Mouse (Mus musculus): Measurements from ENCODE around the gene Dnah5. TPM values are rescaled to one million over a fixed set of nuclear protein-coding genes. Genes with fewer than 3 reads are reported as not detected.

Gene Dnah5
- total and polyA plus RNA-seq, 3 experiments: 0.03 to 0.18 TPM; not detected in 1

DNA sequence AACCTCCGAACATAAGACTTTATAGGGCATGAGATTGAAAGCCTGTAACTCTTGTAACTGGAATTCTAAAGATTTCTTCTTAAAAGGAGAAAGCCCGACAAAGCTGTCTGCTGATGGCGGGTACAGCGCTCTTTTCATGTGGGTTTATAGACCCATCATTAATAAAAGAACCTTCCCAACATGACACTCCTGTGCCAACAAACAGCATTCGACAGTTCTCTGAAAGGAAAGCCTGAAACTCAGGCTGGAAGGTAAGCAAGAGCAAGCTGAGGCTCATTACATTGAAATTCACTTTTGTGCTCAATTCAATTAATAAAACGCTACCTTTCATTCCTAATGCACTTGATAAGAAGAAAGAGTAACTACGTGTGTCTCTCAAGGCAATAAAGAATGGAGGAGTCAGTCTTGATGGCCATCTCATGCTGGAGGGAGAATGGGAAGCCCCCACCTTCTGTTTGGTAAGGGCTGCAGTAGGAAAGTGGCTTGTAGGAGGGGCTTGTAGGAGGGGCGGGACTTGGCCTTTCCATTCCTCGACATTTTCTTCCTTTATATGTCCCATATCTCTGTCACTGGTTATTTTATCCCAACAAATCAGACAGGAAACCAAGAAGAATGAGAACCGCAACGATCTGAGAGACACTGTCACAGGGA lies 15.1 kb upstream of the Dnah5 start:
- Histone ChIP-seq H3K27ac (no peak overlapping the region), H3K9ac (ENCODE audit: low read depth, low read length) (no peak overlapping the region), H3K27me3 (ENCODE audit: control insufficient read depth, insufficient read depth, low read length) (no peaks in the 10 kb centered on the region), H3K79me2 (replicated peaks; ENCODE audit: control insufficient read depth, insufficient read depth, low read length) (no peaks in the 10 kb centered on the region), H3K36me3 (ENCODE audit: control insufficient read depth, insufficient read depth, low read length) (no peaks in the 10 kb centered on the region), H3K4me1 (ENCODE audit: control insufficient read depth, insufficient read depth, low read length) (0 out of 2 replicates have a peak, but pooled peaks cover 1% of the 10 kb centered on the region), H3K4me3 (no peak overlapping the region)
- intact Hi-C loops (cut with DNase I): loop anchor here (10.0 kb wide), 2 partner anchors 434 to 534 kb away; no protein-coding TSS in a partner anchor
- WGBS: 64% methylated on average over 11 of the region's 11 CpGs
- DNase-seq: no peak
- TF ChIP-seq CTCF (IDR thresholded peaks at IDR 0.05) (no peak), EP300 (IDR thresholded peaks at IDR 0.05; ENCODE audit: insufficient read depth, low read depth, low read length) (no peak), POLR2A (IDR thresholded peaks at IDR 0.05; ENCODE audit: insufficient read depth, low read depth, low read length) (no peak)

DNA sequence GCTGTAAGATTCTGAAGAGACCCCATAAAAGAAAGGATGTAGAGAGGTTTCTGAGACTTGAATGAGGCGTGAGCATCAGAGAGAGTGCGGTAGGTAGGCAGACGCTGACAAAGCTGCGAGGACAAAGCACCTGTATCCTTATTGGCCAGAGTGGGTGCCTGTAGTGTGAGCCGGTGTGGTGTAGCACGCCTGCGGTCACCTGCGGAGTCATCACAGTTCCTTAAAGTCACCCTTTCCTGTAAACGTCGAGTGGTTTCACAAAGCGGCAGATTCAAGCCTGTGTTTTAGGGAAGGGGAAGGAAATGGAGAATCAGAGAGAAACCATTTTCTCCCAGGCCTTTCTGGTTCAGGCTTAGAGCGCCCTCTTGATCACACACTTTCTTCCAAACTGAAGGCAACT lies 13.9 kb upstream of the Dnah5 start:
- Histone ChIP-seq H3K79me2 (replicated peaks; ENCODE audit: control insufficient read depth, insufficient read depth, low read length) (no peaks in the 10 kb centered on the region), H3K4me3 (no peak overlapping the region), H3K36me3 (ENCODE audit: control insufficient read depth, insufficient read depth, low read length) (no peaks in the 10 kb centered on the region), H3K27me3 (ENCODE audit: control insufficient read depth, insufficient read depth, low read length) (no peaks in the 10 kb centered on the region), H3K27ac (no peak overlapping the region), H3K9ac (ENCODE audit: low read depth, low read length) (no peak overlapping the region), H3K4me1 (ENCODE audit: control insufficient read depth, insufficient read depth, low read length) (0 out of 2 replicates have a peak, but pooled peaks cover 1% of the 10 kb centered on the region)
- WGBS: 31% methylated on average over 12 of the region's 12 CpGs
- intact Hi-C loops (cut with DNase I): loop anchor here (10.0 kb wide), 2 partner anchors 435 to 535 kb away; no protein-coding TSS in a partner anchor
- DNase-seq: no peak
- TF ChIP-seq CTCF (IDR thresholded peaks at IDR 0.05) (no peak), EP300 (IDR thresholded peaks at IDR 0.05; ENCODE audit: insufficient read depth, low read depth, low read length) (no peak), POLR2A (IDR thresholded peaks at IDR 0.05; ENCODE audit: insufficient read depth, low read depth, low read length) (no peak)

DNA sequence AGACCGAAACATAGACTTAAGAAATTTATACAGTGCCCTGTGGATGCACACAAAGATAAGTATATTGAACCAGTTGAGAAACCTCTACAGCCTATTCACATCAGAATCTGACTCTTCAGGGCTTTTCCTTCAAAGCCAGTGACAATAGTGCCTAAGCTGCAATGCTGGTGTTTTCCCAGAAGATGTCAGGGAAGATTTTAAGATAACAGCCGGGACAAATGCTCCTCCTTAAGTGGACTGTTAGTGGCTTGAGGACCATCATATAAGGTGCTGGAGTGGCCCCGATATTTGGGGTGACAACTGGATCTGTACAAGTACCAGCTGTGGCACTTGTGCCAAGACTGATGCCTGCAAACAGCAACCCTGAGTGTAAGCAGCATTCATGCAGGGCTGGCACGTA lies 4.9 kb upstream of the Dnah5 start:
- Histone ChIP-seq H3K27ac (no peak overlapping the region), H3K36me3 (ENCODE audit: control insufficient read depth, insufficient read depth, low read length) (no peaks in the 10 kb centered on the region), H3K27me3 (ENCODE audit: control insufficient read depth, insufficient read depth, low read length) (no peaks in the 10 kb centered on the region), H3K4me1 (ENCODE audit: control insufficient read depth, insufficient read depth, low read length) (no peaks in the 10 kb centered on the region), H3K9ac (ENCODE audit: low read depth, low read length) (no peak overlapping the region), H3K4me3 (no peak overlapping the region), H3K79me2 (replicated peaks; ENCODE audit: control insufficient read depth, insufficient read depth, low read length) (no peaks in the 10 kb centered on the region)
- WGBS: 59% methylated on average over 4 of the region's 4 CpGs
- intact Hi-C loops (cut with DNase I): no loop called here
- no peak for DNase-seq
- TF ChIP-seq EP300 (IDR thresholded peaks at IDR 0.05; ENCODE audit: insufficient read depth, low read depth, low read length): no peak
- TF ChIP-seq POLR2A (IDR thresholded peaks at IDR 0.05; ENCODE audit: insufficient read depth, low read depth, low read length): no peak
- TF ChIP-seq CTCF (IDR thresholded peaks at IDR 0.05): no peak

DNA sequence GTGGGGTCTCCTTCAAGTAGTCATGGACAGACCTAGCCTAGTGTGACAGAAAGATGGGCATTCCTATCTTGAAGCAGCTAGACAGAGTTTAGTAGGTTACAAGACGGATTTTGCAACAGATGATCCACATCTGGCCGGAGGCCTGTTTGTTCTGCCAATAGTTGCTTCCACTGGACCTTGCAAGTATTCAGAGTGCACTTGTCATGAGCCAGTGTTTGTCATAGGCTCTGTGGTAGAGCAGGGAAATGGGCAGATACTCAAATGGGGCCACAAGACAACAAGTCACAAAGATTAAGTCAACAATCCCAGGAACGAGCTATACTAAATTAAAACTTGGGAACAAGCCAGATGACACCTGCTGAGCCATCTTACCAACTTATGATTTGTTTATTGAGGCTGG lies 1.1 kb downstream of the Dnah5 start:
- Histone ChIP-seq H3K4me3 (no peak overlapping the region), H3K27me3 (ENCODE audit: control insufficient read depth, insufficient read depth, low read length) (no peaks in the 10 kb centered on the region), H3K4me1 (ENCODE audit: control insufficient read depth, insufficient read depth, low read length) (no peaks in the 10 kb centered on the region), H3K27ac (no peak overlapping the region), H3K79me2 (replicated peaks; ENCODE audit: control insufficient read depth, insufficient read depth, low read length) (no peaks in the 10 kb centered on the region), H3K36me3 (ENCODE audit: control insufficient read depth, insufficient read depth, low read length) (no peaks in the 10 kb centered on the region), H3K9ac (ENCODE audit: low read depth, low read length) (no peak overlapping the region)
- intact Hi-C loops (cut with DNase I): no loop called here
- no peak for DNase-seq
- TF ChIP-seq CTCF (IDR thresholded peaks at IDR 0.05): no peak
- no peak for TF ChIP-seq POLR2A (IDR thresholded peaks at IDR 0.05; ENCODE audit: insufficient read depth, low read depth, low read length)
- no peak for TF ChIP-seq EP300 (IDR thresholded peaks at IDR 0.05; ENCODE audit: insufficient read depth, low read depth, low read length)
- WGBS: 64% methylated on average over 3 of the region's 3 CpGs

DNA sequence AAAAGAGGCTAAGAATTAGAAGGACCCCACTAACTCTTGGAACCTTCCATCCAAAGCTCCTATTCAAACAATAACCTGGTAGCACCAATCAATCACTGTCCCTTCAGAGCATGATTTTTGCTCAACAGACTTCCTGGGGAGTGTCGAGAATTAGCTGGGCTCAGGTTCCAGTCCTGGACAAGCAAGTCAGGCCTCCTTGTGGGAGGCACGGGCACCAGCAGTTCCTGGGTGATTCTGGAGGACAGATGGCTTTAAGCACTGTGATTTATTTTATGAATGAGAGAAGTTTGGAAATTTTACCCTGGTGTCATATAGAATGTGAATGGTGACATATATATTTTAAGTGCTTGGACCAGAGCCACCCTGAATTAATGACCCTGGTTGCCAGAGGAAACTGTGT lies 4.0 kb downstream of the Dnah5 start:
- WGBS: 44% methylated on average over 2 of the region's 2 CpGs
- no peaks in the 10 kb centered on the region for H3K4me1 ChIP-seq (ENCODE audit: control insufficient read depth, insufficient read depth, low read length)
- H3K9ac ChIP-seq (ENCODE audit: low read depth, low read length): no peak overlapping the region
- DNase-seq: no peak
- TF ChIP-seq EP300 (IDR thresholded peaks at IDR 0.05; ENCODE audit: insufficient read depth, low read depth, low read length) (no peak), POLR2A (IDR thresholded peaks at IDR 0.05; ENCODE audit: insufficient read depth, low read depth, low read length) (no peak), CTCF (IDR thresholded peaks at IDR 0.05) (no peak)
- H3K79me2 ChIP-seq (replicated peaks; ENCODE audit: control insufficient read depth, insufficient read depth, low read length): no peaks in the 10 kb centered on the region
- intact Hi-C loops (cut with DNase I): no loop called here
- no peak overlapping the region for H3K27ac ChIP-seq
- H3K4me3 ChIP-seq: no peak overlapping the region
- H3K27me3 ChIP-seq (ENCODE audit: control insufficient read depth, insufficient read depth, low read length): no peaks in the 10 kb centered on the region
- H3K36me3 ChIP-seq (ENCODE audit: control insufficient read depth, insufficient read depth, low read length): no peaks in the 10 kb centered on the region

DNA sequence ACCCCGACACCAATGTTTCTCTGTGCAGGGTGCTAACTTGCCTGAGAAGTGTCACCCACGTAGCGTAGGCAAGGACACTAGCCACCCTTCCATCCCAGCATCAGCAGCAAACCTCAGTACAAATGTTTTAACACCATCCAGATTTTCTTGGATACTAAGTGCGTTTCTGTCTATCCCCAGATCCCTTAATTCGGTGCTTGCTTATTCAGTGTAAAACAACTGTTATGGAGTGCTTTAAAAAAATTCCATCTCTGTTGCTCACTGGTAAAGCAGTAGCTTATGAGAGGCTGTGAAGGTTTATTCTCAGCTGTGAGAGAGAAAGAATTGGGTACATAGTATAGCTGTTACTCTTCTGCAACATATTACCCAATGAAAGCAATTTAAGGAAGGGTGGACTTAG lies 9.5 kb downstream of the Dnah5 start:
- TF ChIP-seq POLR2A (IDR thresholded peaks at IDR 0.05; ENCODE audit: insufficient read depth, low read depth, low read length) (no peak), EP300 (IDR thresholded peaks at IDR 0.05; ENCODE audit: insufficient read depth, low read depth, low read length) (no peak), CTCF (IDR thresholded peaks at IDR 0.05) (no peak)

More for the DNA sequence above, 9.5 kb downstream of the Dnah5 start:
- H3K9ac ChIP-seq (ENCODE audit: low read depth, low read length): no peak overlapping the region
- no peaks in the 10 kb centered on the region for H3K36me3 ChIP-seq (ENCODE audit: control insufficient read depth, insufficient read depth, low read length)
- intact Hi-C loops (cut with DNase I): no loop called here
- H3K27ac ChIP-seq: no peak overlapping the region
- no peaks in the 10 kb centered on the region for H3K4me1 ChIP-seq (ENCODE audit: control insufficient read depth, insufficient read depth, low read length)
- no peaks in the 10 kb centered on the region for H3K27me3 ChIP-seq (ENCODE audit: control insufficient read depth, insufficient read depth, low read length)
- no peaks in the 10 kb centered on the region for H3K79me2 ChIP-seq (replicated peaks; ENCODE audit: control insufficient read depth, insufficient read depth, low read length)
- DNase-seq: no peak
- H3K4me3 ChIP-seq: no peak overlapping the region
- 87% methylated on average over 5 of the region's 5 CpGs for WGBS
